Mouse (Mus musculus): Measurements from ENCODE around the gene Ltbp3. TPM values are rescaled to one million over a fixed set of nuclear protein-coding genes. Genes with fewer than 3 reads are reported as not detected.

Gene Ltbp3
- polyA plus RNA-seq, 1 experiment from 2014 or later, result 11.6 TPM

DNA sequence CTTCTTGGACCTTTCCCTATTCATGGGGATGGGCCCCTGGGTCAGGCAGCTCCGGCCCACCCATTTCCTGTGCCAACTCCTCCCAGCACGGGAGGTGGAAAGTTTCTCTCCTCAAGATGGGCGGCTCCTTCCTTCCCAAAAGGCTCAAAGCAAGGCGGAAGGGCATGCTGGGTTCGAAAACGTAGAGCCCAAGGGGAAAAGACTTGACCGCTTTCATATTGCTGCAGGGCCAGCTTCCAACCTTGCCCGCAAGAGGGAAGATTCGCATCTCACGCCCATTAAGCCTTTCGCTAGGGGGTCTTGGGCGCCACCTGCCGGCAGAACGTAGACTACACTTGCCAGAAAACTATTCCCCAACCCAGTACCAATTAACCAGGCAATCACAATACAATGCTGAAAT, 13.0 kb upstream of the Ltbp3 start:
- peaks cover 57% of the 10 kb centered on the region for H3K4me1 ChIP-seq (ENCODE audit: control insufficient read depth, insufficient read depth, low read depth, low read length)
- peak overlapping the region; percentile 96 for H3K27ac ChIP-seq (ENCODE audit: low read depth, low read length)
- no peak for ATAC-seq
- H3K9me3 ChIP-seq (ENCODE audit: control insufficient read depth, low read length), result no peaks in the 10 kb centered on the region
- H3K4me2 ChIP-seq (ENCODE audit: low read length), result peak overlapping the region; percentile 99
- H3K9ac ChIP-seq (ENCODE audit: low read depth, low read length), result peak overlapping the region; percentile 99
- 2% methylated on average over 14 of the region's 14 CpGs for WGBS
- H3K36me3 ChIP-seq (ENCODE audit: control insufficient read depth, insufficient read depth, low read length), result no peaks in the 10 kb centered on the region; the same call in 1 of the 2 replicates
- no peaks in the 10 kb centered on the region for H3K27me3 ChIP-seq (replicated peaks; ENCODE audit: control insufficient read depth, insufficient read depth, low read length)
- H3K4me3 ChIP-seq (ENCODE audit: low read length), result peak overlapping the region; percentile 93

DNA sequence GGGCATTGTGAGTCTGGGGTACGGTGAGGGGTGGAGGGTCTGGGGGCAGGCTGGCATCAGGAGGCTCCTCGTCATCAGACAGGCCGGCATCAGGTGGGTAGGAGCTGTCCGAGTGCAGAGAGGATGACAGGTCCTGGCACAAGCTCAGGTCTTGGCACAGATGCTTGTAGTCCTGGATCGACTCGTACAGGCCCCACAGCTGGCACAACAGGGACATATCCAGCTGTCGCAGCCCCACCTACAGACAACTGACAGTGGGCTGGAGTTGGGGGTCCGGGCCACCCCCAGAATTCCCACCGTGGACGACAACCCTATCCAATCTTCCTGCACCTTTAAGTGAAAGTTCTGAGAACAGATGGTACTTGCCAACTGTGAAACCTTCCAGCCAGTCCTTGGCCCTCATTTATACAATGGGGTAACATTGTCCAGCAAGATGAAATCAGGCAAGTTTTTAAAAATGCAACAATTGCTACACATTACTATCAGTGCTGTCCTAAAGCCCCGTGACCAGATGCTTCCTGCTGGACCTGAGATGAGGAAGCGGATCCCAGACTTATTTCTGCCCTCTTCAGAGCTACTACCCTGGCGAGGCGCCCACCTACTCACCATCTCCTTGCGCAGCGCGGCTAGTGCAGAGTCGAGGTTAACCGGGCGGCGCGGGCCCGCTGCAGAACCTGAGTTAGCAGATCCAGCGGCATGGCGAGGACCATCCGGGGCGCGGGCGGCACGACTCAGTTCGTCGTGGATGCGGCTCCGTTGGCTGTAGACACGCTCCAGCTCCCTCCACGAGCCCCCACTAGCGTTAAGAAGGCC, 11.9 kb upstream of the Ltbp3 start:
- 4% methylated on average over 37 of the region's 37 CpGs for WGBS
- H3K27ac ChIP-seq (ENCODE audit: low read depth, low read length), result peak overlapping the region; percentile 96
- H3K4me3 ChIP-seq (ENCODE audit: low read length), result peak overlapping the region; percentile 93
- H3K4me1 ChIP-seq (ENCODE audit: control insufficient read depth, insufficient read depth, low read depth, low read length), result peaks cover 57% of the 10 kb centered on the region
- H3K36me3 ChIP-seq (ENCODE audit: control insufficient read depth, insufficient read depth, low read length), result no peaks in the 10 kb centered on the region
- H3K9ac ChIP-seq (ENCODE audit: low read depth, low read length), result peak overlapping the region; percentile 99
- ATAC-seq, result peak; percentile 41
- H3K27me3 ChIP-seq (replicated peaks; ENCODE audit: control insufficient read depth, insufficient read depth, low read length), result no peaks in the 10 kb centered on the region
- H3K9me3 ChIP-seq (ENCODE audit: control insufficient read depth, low read length), result no peaks in the 10 kb centered on the region
- peak overlapping the region; percentile 99 for H3K4me2 ChIP-seq (ENCODE audit: low read length)

DNA sequence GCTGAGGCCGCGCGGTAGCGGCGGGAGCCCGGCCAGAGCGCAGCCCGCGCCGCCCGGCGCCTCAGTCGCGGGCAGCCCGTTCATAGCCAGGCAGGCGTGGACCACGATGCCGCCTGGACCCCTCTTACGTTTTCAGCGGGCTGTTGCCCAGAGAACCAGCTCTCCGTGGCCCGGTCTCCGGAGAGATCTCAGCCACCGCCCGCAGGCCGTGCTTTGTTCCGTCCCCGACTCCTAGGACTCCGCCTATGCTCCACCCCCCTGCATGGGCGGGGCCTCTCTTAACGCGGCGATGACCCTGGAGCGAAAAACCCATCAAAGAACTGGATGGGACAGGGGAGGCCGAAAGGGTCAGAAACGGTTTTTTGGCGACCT, 11.3 kb upstream of the Ltbp3 start, which contains the start of gene Fam89b:
Gene Fam89b, minus strand, starts transcription at position 210 of the 372 bp plus-strand sequence.
- H3K9me3 ChIP-seq (ENCODE audit: control insufficient read depth, low read length), result no peaks in the 10 kb centered on the region
- H3K36me3 ChIP-seq (ENCODE audit: control insufficient read depth, insufficient read depth, low read length), result no peaks in the 10 kb centered on the region
- peak within 1 kb of the TSS; percentile 96 for H3K27ac ChIP-seq (ENCODE audit: low read depth, low read length)
- peak within 1 kb of the TSS; percentile 99 for H3K4me2 ChIP-seq (ENCODE audit: low read length)
- H3K4me1 ChIP-seq (ENCODE audit: control insufficient read depth, insufficient read depth, low read depth, low read length), result peaks cover 57% of the 10 kb centered on the region
- peak within 1 kb of the TSS; percentile 99 for H3K9ac ChIP-seq (ENCODE audit: low read depth, low read length)
- WGBS, result under 1% methylated on average over 31 of the region's 37 CpGs
- H3K4me3 ChIP-seq (ENCODE audit: low read length), result peak within 1 kb of the TSS; percentile 93
- peak; percentile 84 for ATAC-seq
- H3K27me3 ChIP-seq (replicated peaks; ENCODE audit: control insufficient read depth, insufficient read depth, low read length), result no peaks in the 10 kb centered on the region

DNA sequence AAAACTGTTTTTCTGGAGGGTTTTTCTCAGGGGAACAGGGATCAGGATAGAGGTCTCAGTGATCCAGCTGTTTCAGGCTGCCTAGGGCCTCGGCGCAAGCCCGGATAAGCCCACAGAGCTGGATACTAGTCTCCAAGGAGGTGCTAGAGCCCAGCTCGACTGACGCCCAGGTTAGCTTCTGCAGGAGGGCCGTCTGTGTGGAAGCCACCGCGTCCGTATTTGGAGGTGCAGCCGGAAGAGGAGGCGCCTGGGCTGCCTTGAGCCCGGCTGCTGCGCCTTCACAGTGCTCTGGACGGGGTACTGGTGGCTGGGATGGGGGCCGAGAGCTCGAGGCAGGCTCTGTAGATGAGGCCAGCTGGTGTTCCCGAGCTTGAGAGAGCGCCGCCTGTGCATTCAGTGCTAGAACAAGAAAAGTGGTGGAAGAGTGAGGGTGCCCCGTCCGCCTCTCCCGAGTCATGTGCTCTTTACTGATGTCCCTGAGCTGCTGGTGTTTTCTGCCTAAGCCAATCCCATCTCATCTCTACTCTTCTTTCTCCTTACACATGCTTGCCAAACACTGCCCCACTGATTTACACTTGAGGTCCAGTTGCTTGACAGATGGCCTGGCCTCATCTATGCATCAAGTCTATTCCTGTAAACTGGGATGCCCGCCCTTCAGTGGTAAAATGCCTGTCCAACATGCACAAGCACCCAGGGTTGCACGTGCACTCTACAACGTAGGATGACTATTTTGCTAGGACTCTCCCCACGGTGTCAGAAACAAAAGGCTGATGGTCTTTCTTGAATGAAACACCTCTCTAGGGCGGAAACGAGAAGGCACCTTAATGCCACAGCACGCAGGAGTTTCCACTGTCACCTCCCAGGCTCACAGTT, 10.2 kb upstream of the Ltbp3 start:
- H3K27ac ChIP-seq (ENCODE audit: low read depth, low read length), result no peak overlapping the region
- peak overlapping the region; percentile 83 for H3K4me2 ChIP-seq (ENCODE audit: low read length)
- no peaks in the 10 kb centered on the region for H3K9me3 ChIP-seq (ENCODE audit: control insufficient read depth, low read length)
- H3K4me3 ChIP-seq (ENCODE audit: low read length), result peak overlapping the region; percentile 57
- H3K4me1 ChIP-seq (ENCODE audit: control insufficient read depth, insufficient read depth, low read depth, low read length), result peaks cover 50% of the 10 kb centered on the region
- 72% methylated on average over 29 of the region's 29 CpGs for WGBS
- H3K27me3 ChIP-seq (replicated peaks; ENCODE audit: control insufficient read depth, insufficient read depth, low read length), result no peaks in the 10 kb centered on the region; the same call in 1 of the 2 replicates
- no peaks in the 10 kb centered on the region for H3K36me3 ChIP-seq (ENCODE audit: control insufficient read depth, insufficient read depth, low read length)
- H3K9ac ChIP-seq (ENCODE audit: low read depth, low read length), result peak overlapping the region; percentile 79
- no peak for ATAC-seq

DNA sequence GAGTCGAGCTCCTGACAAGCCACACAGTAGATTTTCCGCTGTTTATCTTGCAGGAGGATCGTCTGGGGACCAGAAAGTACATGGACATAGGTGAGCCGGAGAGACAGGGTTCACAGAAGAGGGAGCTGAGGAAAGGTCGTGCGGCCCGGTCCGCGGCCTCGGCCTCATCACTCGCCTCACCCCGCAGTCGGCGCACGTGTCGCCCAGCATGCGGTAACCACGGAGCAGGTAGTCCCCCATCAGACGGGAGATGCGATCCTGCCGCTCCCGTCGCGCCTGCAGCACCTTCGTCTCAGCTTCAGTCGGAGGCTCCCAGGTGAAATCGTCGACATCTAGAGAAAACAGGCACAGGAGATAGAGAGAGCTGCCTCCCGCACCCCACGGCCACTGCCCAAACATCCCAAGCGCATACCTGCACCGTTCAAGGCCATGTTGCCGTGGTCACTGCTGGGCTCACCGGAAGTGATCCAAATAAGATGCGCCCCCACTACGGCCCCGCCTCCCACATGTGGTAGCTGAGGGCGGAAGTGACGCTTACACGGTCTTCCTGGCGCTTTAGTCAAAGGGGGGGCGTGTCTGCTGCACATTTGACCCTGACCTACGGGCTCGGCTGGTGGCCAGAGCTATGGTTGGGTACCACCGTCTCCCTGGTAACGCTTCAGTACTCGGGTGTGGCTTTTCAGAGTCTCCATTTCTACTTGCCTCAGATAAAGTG, 9.3 kb upstream of the Ltbp3 start:
- Histone ChIP-seq H3K27me3 (replicated peaks; ENCODE audit: control insufficient read depth, insufficient read depth, low read length) (peaks cover 2% of the 10 kb centered on the region; the same call in 1 of the 2 replicates), H3K9me3 (ENCODE audit: control insufficient read depth, low read length) (no peaks in the 10 kb centered on the region), H3K4me2 (ENCODE audit: low read length) (peak overlapping the region; percentile 83), H3K4me3 (ENCODE audit: low read length) (peak overlapping the region; percentile 57), H3K36me3 (ENCODE audit: control insufficient read depth, insufficient read depth, low read length) (no peaks in the 10 kb centered on the region), H3K9ac (ENCODE audit: low read depth, low read length) (peak overlapping the region; percentile 79), H3K4me1 (ENCODE audit: control insufficient read depth, insufficient read depth, low read depth, low read length) (peaks cover 41% of the 10 kb centered on the region), H3K27ac (ENCODE audit: low read depth, low read length) (peak overlapping the region; percentile 55; the same call in 1 of the 2 replicates)
- under 1% methylated on average over 47 of the region's 47 CpGs for WGBS
- peak; percentile 86 for ATAC-seq

DNA sequence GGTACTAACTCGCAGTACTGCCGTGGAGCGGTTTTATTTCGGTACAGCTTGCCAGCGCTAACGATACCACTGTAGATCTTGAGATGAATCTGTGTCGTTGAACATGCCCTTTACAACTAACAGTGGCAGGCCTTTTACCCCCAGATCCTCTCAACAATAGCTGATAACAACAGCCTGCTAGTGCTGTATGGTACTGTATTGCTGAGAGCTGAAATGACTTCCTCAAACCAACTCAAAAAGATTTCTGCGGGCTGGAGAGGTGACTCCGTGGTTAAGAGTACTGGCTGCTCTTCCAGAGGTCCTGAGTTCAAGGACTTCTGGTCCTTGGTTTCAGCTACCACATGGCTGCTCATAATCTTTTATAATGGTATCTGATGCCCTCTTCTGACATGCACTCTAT, 6.4 kb upstream of the Ltbp3 start:
- peaks cover 7% of the 10 kb centered on the region; the same call in 1 of the 2 replicates for H3K27me3 ChIP-seq (replicated peaks; ENCODE audit: control insufficient read depth, insufficient read depth, low read length)
- H3K4me1 ChIP-seq (ENCODE audit: control insufficient read depth, insufficient read depth, low read depth, low read length), result peaks cover 20% of the 10 kb centered on the region
- H3K9me3 ChIP-seq (ENCODE audit: control insufficient read depth, low read length), result no peaks in the 10 kb centered on the region
- no peak overlapping the region for H3K4me2 ChIP-seq (ENCODE audit: low read length)
- no peak overlapping the region for H3K9ac ChIP-seq (ENCODE audit: low read depth, low read length)
- H3K36me3 ChIP-seq (ENCODE audit: control insufficient read depth, insufficient read depth, low read length), result no peaks in the 10 kb centered on the region
- no peak overlapping the region for H3K27ac ChIP-seq (ENCODE audit: low read depth, low read length)
- no peak for ATAC-seq
- no peak overlapping the region for H3K4me3 ChIP-seq (ENCODE audit: low read length)
- WGBS, result 81% methylated on average over 9 of the region's 9 CpGs

DNA sequence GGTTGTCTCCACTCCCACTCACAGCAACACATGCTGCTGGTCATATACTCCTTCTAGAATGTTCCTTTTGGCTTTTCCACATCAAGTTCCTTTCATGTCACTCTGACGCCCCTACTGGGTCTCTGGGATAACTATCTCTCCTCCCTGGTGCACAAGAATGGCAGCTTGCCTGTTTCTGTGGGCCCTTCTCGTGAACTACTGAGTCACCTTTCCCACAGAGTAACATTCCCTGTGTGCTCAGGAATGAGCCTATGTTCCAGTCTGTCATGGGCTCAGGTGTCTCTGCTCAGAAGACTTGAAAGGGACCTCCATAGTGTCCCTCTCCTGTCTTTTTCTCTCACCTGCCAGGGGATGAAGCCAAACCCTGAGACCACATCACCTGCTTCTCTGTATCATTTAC, 1.3 kb upstream of the Ltbp3 start:
- ATAC-seq, result no peak
- Histone ChIP-seq H3K4me2 (ENCODE audit: low read length) (no peak overlapping the region), H3K9ac (ENCODE audit: low read depth, low read length) (no peak overlapping the region), H3K27me3 (replicated peaks; ENCODE audit: control insufficient read depth, insufficient read depth, low read length) (peaks cover 13% of the 10 kb centered on the region; the same call in 1 of the 2 replicates), H3K9me3 (ENCODE audit: control insufficient read depth, low read length) (no peaks in the 10 kb centered on the region), H3K4me1 (ENCODE audit: control insufficient read depth, insufficient read depth, low read depth, low read length) (peaks cover 28% of the 10 kb centered on the region), H3K36me3 (ENCODE audit: control insufficient read depth, insufficient read depth, low read length) (no peaks in the 10 kb centered on the region), H3K4me3 (ENCODE audit: low read length) (no peak overlapping the region), H3K27ac (ENCODE audit: low read depth, low read length) (no peak overlapping the region)
- WGBS, result 46% methylated on average over 2 of the region's 2 CpGs

DNA sequence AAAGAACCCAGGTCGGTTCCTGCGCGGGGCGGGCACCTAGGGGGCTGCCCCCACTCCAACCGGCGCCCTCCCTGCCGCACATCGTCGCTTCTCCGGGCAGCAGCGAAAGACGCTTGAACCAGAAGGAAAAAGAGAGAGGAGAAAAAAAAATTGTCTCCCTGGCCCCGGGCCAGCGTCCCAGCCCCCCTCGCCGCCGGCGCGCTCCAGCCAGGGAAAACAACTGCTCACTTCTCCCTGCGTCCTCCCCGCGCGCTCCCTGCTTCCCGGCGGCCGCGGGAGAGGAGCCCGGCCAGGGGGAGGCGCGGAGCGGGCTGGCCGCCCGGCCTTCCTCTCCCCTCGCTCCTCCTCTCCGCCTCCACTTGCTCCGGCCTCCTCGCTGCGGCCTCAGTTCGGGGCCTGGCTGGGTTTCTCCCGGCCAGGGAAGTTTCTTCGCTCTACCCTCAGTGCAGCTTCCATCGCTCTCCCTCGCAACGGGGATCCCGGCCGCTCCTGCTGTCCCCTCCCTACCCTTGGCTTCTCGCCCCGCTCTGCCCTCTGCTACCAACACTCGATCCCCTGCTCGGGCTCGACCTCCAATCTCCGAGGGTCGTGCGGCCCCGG, 1.0 kb downstream of the Ltbp3 start:
- H3K36me3 ChIP-seq (ENCODE audit: control insufficient read depth, insufficient read depth, low read length), result no peaks in the 10 kb centered on the region
- ATAC-seq, result peak; percentile 62
- H3K9ac ChIP-seq (ENCODE audit: low read depth, low read length), result peak overlapping the region; percentile 83
- H3K4me3 ChIP-seq (ENCODE audit: low read length), result peak overlapping the region; percentile 62
- 0% methylated on average over 36 of the region's 55 CpGs for whole genome bisulfite sequencing
- peaks cover 40% of the 10 kb centered on the region for H3K4me1 ChIP-seq (ENCODE audit: control insufficient read depth, insufficient read depth, low read depth, low read length)
- H3K27ac ChIP-seq (ENCODE audit: low read depth, low read length), result peak overlapping the region; percentile 90
- peak overlapping the region; percentile 99 for H3K4me2 ChIP-seq (ENCODE audit: low read length)
- peaks cover 18% of the 10 kb centered on the region for H3K27me3 ChIP-seq (replicated peaks; ENCODE audit: control insufficient read depth, insufficient read depth, low read length)
- no peaks in the 10 kb centered on the region for H3K9me3 ChIP-seq (ENCODE audit: control insufficient read depth, low read length)

All from hindbrain, embryonic 16.5 days (tissue).